Mouse (Mus musculus) olfactory bulb, adult 2 months (tissue): ENCODE measurements around the gene Gripap1.

Experiments
- CTCF ChIP-seq: fragments of 200-500 bp; IDR thresholded peaks from 2 replicates; pipeline ENCODE4 v1.5.1; 2012; ENCODE audit warnings: low read depth, mild to moderate bottlenecking, low read length, moderate library complexity; ENCODE audit not compliant: insufficient read depth
- POLR2A ChIP-seq: fragments of 200-500 bp; IDR thresholded peaks from 2 replicates; pipeline ENCODE4 v1.6.1; 2012; ENCODE audit warnings: mild to moderate bottlenecking, low read depth, low read length, moderate library complexity; ENCODE audit not compliant: insufficient read depth

GRCm38 (mm10) chrX:7776329-7777082, 13.1 kb upstream of the Gripap1 start:
- TF ChIP-seq CTCF = no peak
- no peak for TF ChIP-seq POLR2A
